Mouse (Mus musculus) stomach, embryonic 14.5 days (tissue): ENCODE results near the gene Lrig1. TPM values are rescaled to one million over a fixed set of nuclear protein-coding genes. Genes with fewer than 3 reads are reported as not detected.
"Not testable (repeated sequence)": the region's sequence is repeated elsewhere in the genome, so short reads cannot be mapped to it uniquely, and the experiment has no call there.

Experiments used
- ATAC-seq: fragments of 200-750 bp; cut with Nextera tagmentation; 2 replicates; pipeline ENCODE4 v1.8.0; 2017; ENCODE audit warnings: low read depth, moderate TSS enrichment; ENCODE audit not compliant: insufficient number of reproducible peaks, insufficient read depth, low FRiP score
- H3K27ac ChIP-seq: fragments of 300-500 bp; sonication (generic); 2 replicates; pipeline ENCODE4 v1.5.1; 2014; ENCODE audit warnings: mild to moderate bottlenecking, low read length, moderate library complexity, mixed read lengths
- H3K27me3 ChIP-seq: fragments of 300-500 bp; sonication (generic); 2 replicates; pipeline ENCODE4 v1.6.1; 2014; ENCODE audit warnings: low read length, control low read depth, mixed read lengths; ENCODE audit not compliant: control insufficient read depth, insufficient read depth
- H3K36me3 ChIP-seq: fragments of 300-500 bp; sonication (generic); 2 replicates; pipeline ENCODE4 v1.6.1; 2014; ENCODE audit warnings: mild to moderate bottlenecking, control low read depth, low read length, moderate library complexity, mixed read lengths; ENCODE audit not compliant: control insufficient read depth, insufficient read depth
- H3K4me1 ChIP-seq: fragments of 300-500 bp; sonication (generic); 2 replicates; pipeline ENCODE4 v1.6.1; 2014; ENCODE audit warnings: low read length, control low read depth, mixed read lengths; ENCODE audit not compliant: control insufficient read depth, insufficient read depth
- H3K4me2 ChIP-seq: fragments of 300-500 bp; sonication (generic); replicated peaks from 2 replicates; pipeline ENCODE4 v1.6.1; 2014; ENCODE audit warnings: low read depth, low read length, control low read depth
- H3K4me3 ChIP-seq: fragments of 300-500 bp; sonication (generic); 2 replicates; pipeline ENCODE4 v1.5.1; 2014; ENCODE audit warnings: low read depth, low read length, control low read depth
- H3K9ac ChIP-seq: fragments of 300-500 bp; sonication (generic); replicated peaks from 2 replicates; pipeline ENCODE4 v1.6.1; 2014; ENCODE audit warnings: low read depth, mild to moderate bottlenecking, control low read depth, low read length, moderate library complexity, mixed read lengths
- H3K9me3 ChIP-seq: fragments of 300-500 bp; sonication (generic); 2 replicates; pipeline ENCODE4 v1.6.1; 2016; ENCODE audit warnings: low read depth, low read length, control low read depth; ENCODE audit not compliant: control insufficient read depth
- WGBS: fragments of 180-500 bp; shearing (Covaris S2); extraction: QIAGEN DNeasy Blood & Tissue Kit; methylation state at CpG from one replicate; pipeline ENCODE4 v1.1.7; 2014; 5-methylcytosine and 5-hydroxymethylcytosine counted together
- polyA plus RNA-seq: library from polyadenylated mRNA; unstranded; fragments of >200 nt; fragmentation: Nextera tagmentation; extraction: Ambion mirVana; gene quantifications from 2 replicates; pipeline ENCODE4 v1.2.1, GENCODE M21; 2014

Lrig1 gene
- polyA plus RNA-seq, 1 experiment from 2014 or later, result 49.3 TPM

DNA sequence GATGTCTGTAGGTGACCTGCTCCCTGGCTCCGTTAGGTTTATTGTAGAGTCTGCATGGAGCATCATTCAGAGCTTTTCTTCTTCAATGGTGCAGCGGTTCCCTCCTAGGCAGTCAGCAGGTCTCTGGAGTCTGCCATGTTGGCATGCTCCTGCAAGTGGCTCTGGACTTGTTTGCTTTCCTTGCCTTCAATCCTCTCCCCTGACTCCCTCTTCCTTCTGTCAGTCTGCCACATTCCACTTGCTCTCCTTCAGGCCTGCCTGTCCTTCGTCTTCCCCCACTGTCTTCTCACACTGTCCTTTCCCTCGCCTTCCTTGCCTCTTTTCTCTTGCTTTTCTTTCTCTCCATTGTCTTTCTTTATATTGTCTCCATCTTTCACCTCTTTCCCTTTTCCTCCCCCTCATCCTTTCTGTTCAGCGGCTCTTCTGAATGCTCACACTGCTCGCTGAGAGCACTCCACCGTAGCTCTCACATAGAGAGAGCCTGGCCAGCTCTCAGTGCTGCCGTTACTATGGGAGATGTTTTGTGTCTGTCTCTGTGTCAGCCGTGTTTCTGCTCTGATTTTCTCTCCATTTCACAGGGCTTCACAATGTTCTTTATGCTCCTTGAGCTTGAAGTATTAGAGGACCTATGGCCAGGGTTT lies 124.3 kb downstream of the Lrig1 start:
- WGBS, result 61% methylated on average over 9 of the region's 9 CpGs
- no peak overlapping the region for H3K27ac ChIP-seq
- H3K9me3 ChIP-seq, result no peaks in the 10 kb centered on the region
- no peak for ATAC-seq
- no peaks in the 10 kb centered on the region for H3K36me3 ChIP-seq
- no peaks in the 10 kb centered on the region for H3K4me1 ChIP-seq
- no peak overlapping the region for H3K9ac ChIP-seq
- H3K4me2 ChIP-seq, result no peak overlapping the region
- H3K4me3 ChIP-seq, result no peak overlapping the region
- no peaks in the 10 kb centered on the region for H3K27me3 ChIP-seq

DNA sequence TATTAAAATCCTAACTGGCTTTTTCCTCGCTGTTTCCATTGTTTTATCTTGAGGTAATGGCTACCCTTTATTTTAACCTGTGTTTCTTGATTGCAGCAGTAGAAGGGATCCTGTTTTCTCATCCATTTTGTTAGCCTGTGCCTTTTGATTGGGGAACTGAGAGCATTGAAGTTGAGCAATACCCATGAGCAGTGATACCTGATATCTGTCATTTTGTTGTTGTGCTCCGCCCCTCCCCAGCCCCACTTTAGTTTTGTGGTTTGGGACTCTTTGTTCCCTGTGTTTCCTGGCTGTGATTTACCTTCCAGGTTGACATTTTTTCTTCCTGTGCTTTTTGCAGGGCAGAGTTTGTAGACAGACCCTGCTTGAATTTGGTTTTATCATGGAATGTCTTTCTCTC lies 131.9 kb downstream of the Lrig1 start:
- Histone ChIP-seq H3K9ac (no peak overlapping the region), H3K36me3 (no peaks in the 10 kb centered on the region), H3K27me3 (no peaks in the 10 kb centered on the region), H3K4me1 (no peaks in the 10 kb centered on the region), H3K9me3 (no peaks in the 10 kb centered on the region), H3K4me3 (no peak overlapping the region), H3K4me2 (no peak overlapping the region), H3K27ac (no peak overlapping the region)
- no peak for ATAC-seq
- 85% methylated on average over 2 of the region's 2 CpGs for WGBS

- Histone ChIP-seq H3K27ac (no peak overlapping the region), H3K36me3 (no peaks in the 10 kb centered on the region), H3K9me3 (no peaks in the 10 kb centered on the region), H3K4me2 (no peak overlapping the region), H3K4me3 (no peak overlapping the region), H3K27me3 (no peaks in the 10 kb centered on the region), H3K9ac (no peak overlapping the region), H3K4me1 (no peaks in the 10 kb centered on the region)
- 84% methylated on average over 2 of the region's 2 CpGs for WGBS
- no peak for ATAC-seq
Measured at GRCm38 (mm10) chr6:94565766-94566165, 134.2 kb downstream of the Lrig1 start.

GRCm38 (mm10) chr6:94563203-94563940 lies 136.6 kb downstream of the Lrig1 start:
- no peak overlapping the region for H3K27ac ChIP-seq
- H3K4me3 ChIP-seq, result no peak overlapping the region
- H3K9ac ChIP-seq, result no peak overlapping the region
- no peaks in the 10 kb centered on the region for H3K4me1 ChIP-seq
- no peaks in the 10 kb centered on the region for H3K36me3 ChIP-seq
- H3K9me3 ChIP-seq, result no peaks in the 10 kb centered on the region
- no peaks in the 10 kb centered on the region for H3K27me3 ChIP-seq
- WGBS, result 38% methylated on average over 8 of the region's 8 CpGs
- no peak for ATAC-seq
- H3K4me2 ChIP-seq, result no peak overlapping the region

GRCm38 (mm10) chr6:94561346-94561745 lies 138.6 kb downstream of the Lrig1 start:
- WGBS, result 54% methylated on average over 1 of the region's 1 CpGs
- ATAC-seq, result no peak
- no peaks in the 10 kb centered on the region for H3K27me3 ChIP-seq

GRCm38 (mm10) chr6:94560896-94561295 lies 139.1 kb downstream of the Lrig1 start:
- Histone ChIP-seq H3K27ac (no peak overlapping the region), H3K4me3 (no peak overlapping the region), H3K9me3 (no peaks in the 10 kb centered on the region), H3K36me3 (no peaks in the 10 kb centered on the region), H3K4me2 (no peak overlapping the region), H3K9ac (no peak overlapping the region), H3K4me1 (no peaks in the 10 kb centered on the region), H3K27me3 (no peaks in the 10 kb centered on the region)
- WGBS, result 82% methylated on average over 1 of the region's 1 CpGs
- ATAC-seq, result no peak

More at GRCm38 (mm10) chr6:94561346-94561745, 138.6 kb downstream of the Lrig1 start:
- Histone ChIP-seq H3K9me3 (no peaks in the 10 kb centered on the region), H3K36me3 (no peaks in the 10 kb centered on the region), H3K4me3 (no peak overlapping the region), H3K27ac (no peak overlapping the region), H3K4me1 (no peaks in the 10 kb centered on the region), H3K9ac (no peak overlapping the region), H3K4me2 (no peak overlapping the region)

- not testable (repeated sequence) for H3K27me3 ChIP-seq, H3K9ac ChIP-seq, H3K27ac ChIP-seq, H3K4me1 ChIP-seq, H3K4me2 ChIP-seq, H3K4me3 ChIP-seq, H3K9me3 ChIP-seq, H3K36me3 ChIP-seq, ATAC-seq
- 71% methylated on average over 1 of the region's 1 CpGs for WGBS
Measured at GRCm38 (mm10) chr6:94558603-94559002, 141.4 kb downstream of the Lrig1 start.
